Mouse (Mus musculus): ENCODE measurements around the gene Atp6ap2. TPM values are rescaled to one million over a fixed set of nuclear protein-coding genes. Genes with fewer than 3 reads are reported as not detected.
A peak's percentile ranks its signal among the peaks of the same experiment; 100 is the strongest.

The Atp6ap2 gene
- polyA plus RNA-seq (2014; fragmentation: Nextera tagmentation; extraction: Ambion mirVana): 209 and 238 TPM in 2 replicates

DNA sequence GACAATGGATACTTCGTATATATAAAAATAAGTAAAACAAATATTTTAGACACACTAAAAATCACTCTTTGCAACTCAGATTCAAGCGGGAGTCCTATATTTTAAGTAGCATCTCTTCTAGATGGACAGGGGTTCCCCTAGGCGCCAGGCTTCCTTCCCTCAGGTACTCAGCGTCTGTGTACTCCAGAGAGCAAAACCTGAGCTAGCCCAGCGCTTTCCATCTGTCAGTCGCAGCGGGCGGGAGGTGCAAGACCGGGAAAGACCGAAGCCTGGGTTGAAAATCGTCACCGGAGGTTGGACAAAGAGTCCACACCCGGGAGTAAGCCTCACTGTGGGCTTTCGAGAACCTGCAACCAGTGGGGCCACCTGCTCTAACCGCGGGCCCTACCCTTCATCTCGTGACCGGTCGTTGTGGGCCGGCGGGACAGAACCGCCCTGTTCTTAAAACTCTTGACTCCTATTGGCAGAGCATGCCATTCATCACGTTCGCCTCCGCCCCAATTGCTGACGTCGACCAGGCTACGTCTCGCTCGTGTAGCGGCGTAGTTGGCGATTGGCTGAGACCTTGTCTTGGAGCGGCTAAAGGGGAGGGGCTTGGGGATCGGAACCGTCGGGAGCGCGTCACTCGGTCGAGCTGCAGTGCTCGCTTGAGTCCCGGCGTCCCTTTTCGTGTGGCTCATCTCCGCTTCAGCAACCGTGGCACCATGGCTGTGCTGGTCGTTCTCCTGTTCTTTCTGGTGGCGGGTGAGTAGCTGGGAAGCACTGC is at the start of gene Atp6ap2:
Gene Atp6ap2, plus strand, starts transcription at position 610 of the 766 bp plus-strand sequence.
- no peaks in the 10 kb centered on the region for H3K27me3 ChIP-seq (ENCODE audit: control insufficient read depth, insufficient read depth, low read length)
- peak; percentile 100 for ATAC-seq (ENCODE audit: low read depth)
- no peaks in the 10 kb centered on the region for H3K4me1 ChIP-seq (ENCODE audit: control insufficient read depth, insufficient read depth, low read length)
- peak within 1 kb of the TSS; percentile 42 for H3K4me2 ChIP-seq (ENCODE audit: low read depth, low read length)
- peak within 1 kb of the TSS; percentile 59 for H3K4me3 ChIP-seq (ENCODE audit: low read depth, low read length)
- no peaks in the 10 kb centered on the region for H3K36me3 ChIP-seq (ENCODE audit: control insufficient read depth, insufficient read depth, low read length)
- no peaks in the 10 kb centered on the region for H3K9me3 ChIP-seq (ENCODE audit: control insufficient read depth, low read length)
- peak within 1 kb of the TSS; percentile 70 for H3K9ac ChIP-seq (replicated peaks; ENCODE audit: low read depth, low read length)
- 22% methylated on average over 48 of the region's 49 CpGs for WGBS
- peak within 1 kb of the TSS; percentile 92 for H3K27ac ChIP-seq (ENCODE audit: low read depth, low read length)

DNA sequence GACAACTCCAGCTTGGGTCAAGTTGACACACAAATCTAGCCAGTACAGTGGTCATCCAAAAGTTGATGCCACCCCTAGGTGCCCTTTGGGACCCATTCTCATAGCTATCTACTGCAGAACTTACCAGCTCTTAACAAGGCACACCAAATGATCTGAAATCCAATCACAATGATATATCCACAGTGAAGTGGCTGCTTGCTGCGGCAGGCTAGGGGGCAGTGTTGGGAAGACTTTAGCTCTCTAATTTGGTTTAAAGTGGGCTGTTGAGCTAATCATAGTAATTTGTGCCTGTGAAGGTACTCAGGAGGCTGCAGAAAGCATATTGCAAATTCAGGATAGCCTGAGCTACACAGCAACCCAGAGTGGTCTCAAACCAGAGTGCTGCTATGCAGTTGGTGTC is 43.2 kb upstream of the Atp6ap2 start:
- Histone ChIP-seq H3K27ac (ENCODE audit: low read depth, low read length) (no peak overlapping the region), H3K4me3 (ENCODE audit: low read depth, low read length) (no peak overlapping the region), H3K36me3 (ENCODE audit: control insufficient read depth, insufficient read depth, low read length) (no peaks in the 10 kb centered on the region), H3K4me2 (ENCODE audit: low read depth, low read length) (no peak overlapping the region), H3K9ac (replicated peaks; ENCODE audit: low read depth, low read length) (no peak overlapping the region), H3K9me3 (ENCODE audit: control insufficient read depth, low read length) (no peaks in the 10 kb centered on the region), H3K4me1 (ENCODE audit: control insufficient read depth, insufficient read depth, low read length) (no peaks in the 10 kb centered on the region), H3K27me3 (ENCODE audit: control insufficient read depth, insufficient read depth, low read length) (no peaks in the 10 kb centered on the region)
- 77% methylated on average over 1 of the region's 1 CpGs for WGBS
- ATAC-seq (ENCODE audit: low read depth): no peak

DNA sequence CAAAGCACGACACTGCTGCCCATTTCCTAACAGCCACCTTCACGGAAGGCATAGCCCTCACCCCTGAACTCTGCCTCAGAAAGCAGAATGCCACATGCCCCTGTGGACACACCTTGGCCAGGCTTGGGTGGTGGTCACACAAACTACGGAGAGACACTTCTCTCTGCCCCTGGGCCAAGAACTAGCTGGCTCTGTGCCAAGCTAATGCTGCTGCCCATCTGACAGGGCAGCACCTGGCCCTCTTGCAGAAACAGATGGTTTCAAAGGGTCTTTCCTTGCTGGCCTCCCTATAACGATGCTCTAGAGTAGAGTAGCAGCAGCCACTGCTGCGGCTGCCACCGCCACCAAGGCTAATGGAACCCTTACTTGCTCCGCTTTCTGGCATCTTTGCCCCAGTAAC is 30.5 kb upstream of the Atp6ap2 start:
- Histone ChIP-seq H3K27ac (ENCODE audit: low read depth, low read length) (no peak overlapping the region), H3K4me2 (ENCODE audit: low read depth, low read length) (no peak overlapping the region), H3K4me3 (ENCODE audit: low read depth, low read length) (no peak overlapping the region), H3K36me3 (ENCODE audit: control insufficient read depth, insufficient read depth, low read length) (no peaks in the 10 kb centered on the region), H3K9ac (replicated peaks; ENCODE audit: low read depth, low read length) (no peak overlapping the region), H3K4me1 (ENCODE audit: control insufficient read depth, insufficient read depth, low read length) (no peaks in the 10 kb centered on the region), H3K9me3 (ENCODE audit: control insufficient read depth, low read length) (no peaks in the 10 kb centered on the region), H3K27me3 (ENCODE audit: control insufficient read depth, insufficient read depth, low read length) (no peaks in the 10 kb centered on the region)
- WGBS: 77% methylated on average over 7 of the region's 7 CpGs
- ATAC-seq (ENCODE audit: low read depth): no peak

DNA sequence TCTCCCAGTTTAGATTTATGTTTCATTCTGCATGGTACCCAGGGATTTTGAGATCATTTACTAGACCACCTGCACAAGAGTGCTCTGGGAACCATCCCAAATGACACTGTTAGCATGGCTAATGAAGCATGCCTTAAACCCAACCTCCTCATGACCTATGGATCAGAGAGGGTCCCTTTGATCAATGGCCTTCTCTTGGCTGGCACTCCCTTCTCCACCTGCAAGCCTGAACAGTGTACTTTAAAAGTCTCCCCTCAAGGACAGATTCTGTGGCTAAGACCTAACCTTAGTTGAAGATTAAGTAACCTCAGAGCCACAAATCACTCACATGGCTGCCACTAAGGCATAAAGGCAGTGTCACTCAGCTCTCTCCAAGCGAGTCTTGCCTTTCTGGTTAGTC is 16.2 kb upstream of the Atp6ap2 start:
- Histone ChIP-seq H3K4me1 (ENCODE audit: control insufficient read depth, insufficient read depth, low read length) (no peaks in the 10 kb centered on the region), H3K27me3 (ENCODE audit: control insufficient read depth, insufficient read depth, low read length) (no peaks in the 10 kb centered on the region), H3K4me2 (ENCODE audit: low read depth, low read length) (no peak overlapping the region), H3K9me3 (ENCODE audit: control insufficient read depth, low read length) (no peaks in the 10 kb centered on the region), H3K27ac (ENCODE audit: low read depth, low read length) (no peak overlapping the region), H3K4me3 (ENCODE audit: low read depth, low read length) (no peak overlapping the region), H3K36me3 (ENCODE audit: control insufficient read depth, insufficient read depth, low read length) (no peaks in the 10 kb centered on the region), H3K9ac (replicated peaks; ENCODE audit: low read depth, low read length) (no peak overlapping the region)
- WGBS: 74% methylated on average over 1 of the region's 1 CpGs
- ATAC-seq (ENCODE audit: low read depth): no peak

DNA sequence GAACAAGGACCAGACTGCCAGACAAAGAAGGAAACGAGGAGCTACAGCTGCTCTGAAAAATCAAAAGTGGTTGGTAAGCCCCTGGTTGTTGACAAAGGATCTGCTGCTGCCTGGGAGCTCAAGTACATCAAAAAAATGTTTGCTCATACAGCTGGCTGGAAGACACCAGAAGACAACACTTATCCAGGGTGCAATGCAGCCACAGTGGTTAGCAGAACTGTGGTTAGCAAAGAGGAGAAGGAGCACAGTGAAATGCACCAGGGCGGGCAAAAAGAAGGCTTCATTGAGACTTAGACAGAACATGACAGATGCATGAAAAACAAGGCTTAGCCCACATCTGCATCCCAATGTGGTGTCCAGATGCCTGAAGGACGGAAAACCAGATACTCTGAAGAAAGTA is 9.7 kb upstream of the Atp6ap2 start:
- Histone ChIP-seq H3K9me3 (ENCODE audit: control insufficient read depth, low read length) (no peaks in the 10 kb centered on the region), H3K36me3 (ENCODE audit: control insufficient read depth, insufficient read depth, low read length) (no peaks in the 10 kb centered on the region), H3K4me3 (ENCODE audit: low read depth, low read length) (no peak overlapping the region), H3K9ac (replicated peaks; ENCODE audit: low read depth, low read length) (no peak overlapping the region), H3K4me2 (ENCODE audit: low read depth, low read length) (no peak overlapping the region), H3K27me3 (ENCODE audit: control insufficient read depth, insufficient read depth, low read length) (no peaks in the 10 kb centered on the region), H3K4me1 (ENCODE audit: control insufficient read depth, insufficient read depth, low read length) (no peaks in the 10 kb centered on the region), H3K27ac (ENCODE audit: low read depth, low read length) (no peak overlapping the region)
- ATAC-seq (ENCODE audit: low read depth): no peak
- WGBS: 77% methylated on average over 3 of the region's 3 CpGs

DNA sequence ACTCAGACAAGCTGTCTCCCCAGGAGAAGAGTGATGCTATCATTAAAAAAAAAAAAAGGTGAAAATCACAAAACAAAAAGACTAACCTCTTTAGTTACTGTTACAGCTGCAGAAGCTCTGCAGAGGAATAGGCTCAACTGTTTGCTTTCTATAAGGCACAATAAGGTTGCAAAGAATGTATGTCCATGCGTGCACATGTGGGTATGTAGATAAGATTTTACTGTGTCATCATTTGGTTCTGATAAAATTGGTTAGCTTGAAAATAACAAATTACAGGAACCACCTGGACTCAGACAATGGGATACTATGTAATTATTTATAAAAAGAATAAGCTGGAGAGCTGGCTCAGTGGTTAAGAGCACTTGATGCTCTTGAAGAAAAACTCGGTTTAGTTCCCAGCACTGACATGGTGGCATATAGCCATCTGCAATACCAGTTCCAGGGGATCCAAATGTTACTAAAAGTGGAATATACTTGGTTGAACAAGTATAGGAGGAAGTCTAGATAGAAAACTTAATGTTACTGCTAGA is 9.2 kb upstream of the Atp6ap2 start:
- no peak overlapping the region for H3K4me2 ChIP-seq (ENCODE audit: low read depth, low read length)
- H3K27ac ChIP-seq (ENCODE audit: low read depth, low read length): no peak overlapping the region
- WGBS: 82% methylated on average over 2 of the region's 2 CpGs
- H3K27me3 ChIP-seq (ENCODE audit: control insufficient read depth, insufficient read depth, low read length): no peaks in the 10 kb centered on the region
- H3K9me3 ChIP-seq (ENCODE audit: control insufficient read depth, low read length): no peaks in the 10 kb centered on the region
- H3K36me3 ChIP-seq (ENCODE audit: control insufficient read depth, insufficient read depth, low read length): no peaks in the 10 kb centered on the region
- no peaks in the 10 kb centered on the region for H3K4me1 ChIP-seq (ENCODE audit: control insufficient read depth, insufficient read depth, low read length)
- H3K9ac ChIP-seq (replicated peaks; ENCODE audit: low read depth, low read length): no peak overlapping the region
- no peak for ATAC-seq (ENCODE audit: low read depth)
- H3K4me3 ChIP-seq (ENCODE audit: low read depth, low read length): no peak overlapping the region

DNA sequence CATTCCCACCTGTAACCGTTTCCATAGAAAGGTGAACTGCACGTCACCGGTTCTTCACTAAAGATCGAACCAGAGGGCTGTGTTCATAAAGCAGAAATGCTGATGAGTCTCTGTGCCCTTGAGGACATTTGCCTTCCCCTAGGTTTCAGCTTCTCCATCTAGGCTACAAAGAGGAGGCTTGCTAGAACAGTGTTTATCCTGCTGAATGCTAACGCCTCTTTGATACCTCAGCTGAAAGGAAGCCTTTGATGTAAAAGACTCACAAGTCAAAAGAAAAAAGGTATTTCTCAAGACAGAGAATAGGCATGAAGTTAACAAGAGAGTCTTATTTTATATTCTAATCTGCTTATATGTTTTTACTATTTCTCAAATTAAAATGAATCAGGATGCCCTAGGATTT is 4.3 kb upstream of the Atp6ap2 start:
- no peak for ATAC-seq (ENCODE audit: low read depth)
- Histone ChIP-seq H3K4me3 (ENCODE audit: low read depth, low read length) (no peak overlapping the region), H3K36me3 (ENCODE audit: control insufficient read depth, insufficient read depth, low read length) (no peaks in the 10 kb centered on the region), H3K27me3 (ENCODE audit: control insufficient read depth, insufficient read depth, low read length) (no peaks in the 10 kb centered on the region), H3K9ac (replicated peaks; ENCODE audit: low read depth, low read length) (no peak overlapping the region), H3K4me1 (ENCODE audit: control insufficient read depth, insufficient read depth, low read length) (no peaks in the 10 kb centered on the region), H3K27ac (ENCODE audit: low read depth, low read length) (no peak overlapping the region), H3K4me2 (ENCODE audit: low read depth, low read length) (no peak overlapping the region), H3K9me3 (ENCODE audit: control insufficient read depth, low read length) (no peaks in the 10 kb centered on the region)
- WGBS: 90% methylated on average over 5 of the region's 5 CpGs

DNA sequence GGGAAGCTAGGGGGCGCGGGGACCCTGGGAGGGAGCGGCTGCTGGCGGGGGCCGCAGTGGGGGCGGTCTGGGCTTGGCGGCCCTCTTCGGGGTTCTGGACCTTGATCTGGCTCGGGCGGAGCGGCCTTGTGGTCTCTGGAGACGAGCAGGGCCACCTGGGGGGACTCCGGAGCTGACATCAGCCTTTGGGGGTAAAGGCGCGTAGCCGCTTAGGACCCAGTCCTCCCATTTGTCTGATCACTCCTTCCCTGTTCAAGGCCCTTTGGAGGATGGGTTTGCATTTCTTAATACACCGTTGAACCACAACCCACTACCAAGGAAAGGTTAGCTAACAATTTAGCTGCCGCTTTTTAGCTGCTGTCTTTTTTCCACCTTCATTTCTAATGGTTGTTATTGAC is 356 bp downstream of the Atp6ap2 start:
- Histone ChIP-seq H3K27ac (ENCODE audit: low read depth, low read length) (peak overlapping the region; percentile 92), H3K36me3 (ENCODE audit: control insufficient read depth, insufficient read depth, low read length) (no peaks in the 10 kb centered on the region), H3K9ac (replicated peaks; ENCODE audit: low read depth, low read length) (peak overlapping the region; percentile 70), H3K9me3 (ENCODE audit: control insufficient read depth, low read length) (no peaks in the 10 kb centered on the region), H3K4me2 (ENCODE audit: low read depth, low read length) (peak overlapping the region; percentile 39), H3K4me3 (ENCODE audit: low read depth, low read length) (peak overlapping the region; percentile 59), H3K4me1 (ENCODE audit: control insufficient read depth, insufficient read depth, low read length) (no peaks in the 10 kb centered on the region), H3K27me3 (ENCODE audit: control insufficient read depth, insufficient read depth, low read length) (no peaks in the 10 kb centered on the region)
- 20% methylated on average over 17 of the region's 18 CpGs for WGBS
- peak; percentile 69 for ATAC-seq (ENCODE audit: low read depth)

DNA sequence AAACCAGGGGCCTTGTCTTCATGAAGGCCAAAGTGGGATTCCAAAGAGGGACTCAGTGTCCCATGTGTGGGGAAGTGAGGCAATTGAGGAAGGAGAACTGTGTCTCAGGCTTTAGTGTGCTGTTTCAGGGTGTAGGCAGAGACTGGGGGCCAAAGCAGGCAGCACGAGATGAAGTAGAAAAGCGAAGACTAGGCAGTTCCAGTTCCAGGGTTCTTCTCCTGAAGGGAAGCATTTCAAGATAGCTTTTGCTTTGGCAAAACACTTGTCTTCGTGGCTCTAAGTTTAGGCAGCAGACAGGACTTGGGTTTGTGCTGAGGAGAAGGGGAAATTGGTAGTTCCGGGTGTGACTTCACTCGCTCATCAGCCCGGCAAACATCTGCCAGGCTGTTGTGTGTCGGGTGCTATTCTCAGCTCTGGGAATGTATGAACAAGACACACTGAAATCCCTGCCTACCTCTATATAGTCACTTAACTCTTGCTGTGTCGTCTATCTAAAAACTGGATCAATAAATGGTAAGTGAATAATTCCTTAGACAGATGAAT is 3.9 kb downstream of the Atp6ap2 start:
- no peak for ATAC-seq (ENCODE audit: low read depth)
- Histone ChIP-seq H3K27me3 (ENCODE audit: control insufficient read depth, insufficient read depth, low read length) (no peaks in the 10 kb centered on the region), H3K4me2 (ENCODE audit: low read depth, low read length) (no peak overlapping the region), H3K4me1 (ENCODE audit: control insufficient read depth, insufficient read depth, low read length) (no peaks in the 10 kb centered on the region), H3K27ac (ENCODE audit: low read depth, low read length) (no peak overlapping the region), H3K36me3 (ENCODE audit: control insufficient read depth, insufficient read depth, low read length) (no peaks in the 10 kb centered on the region), H3K9ac (replicated peaks; ENCODE audit: low read depth, low read length) (no peak overlapping the region), H3K9me3 (ENCODE audit: control insufficient read depth, low read length) (no peaks in the 10 kb centered on the region), H3K4me3 (ENCODE audit: low read depth, low read length) (no peak overlapping the region)
- WGBS: 86% methylated on average over 8 of the region's 8 CpGs
